Mouse (Mus musculus): Measurements from ENCODE around the gene Abca17. TPM values are rescaled to one million over a fixed set of nuclear protein-coding genes. Genes with fewer than 3 reads are reported as not detected.

The Abca17 gene
- total RNA-seq, 2 experiments from 2014 or later: 0.05 TPM; not detected in 1

DNA sequence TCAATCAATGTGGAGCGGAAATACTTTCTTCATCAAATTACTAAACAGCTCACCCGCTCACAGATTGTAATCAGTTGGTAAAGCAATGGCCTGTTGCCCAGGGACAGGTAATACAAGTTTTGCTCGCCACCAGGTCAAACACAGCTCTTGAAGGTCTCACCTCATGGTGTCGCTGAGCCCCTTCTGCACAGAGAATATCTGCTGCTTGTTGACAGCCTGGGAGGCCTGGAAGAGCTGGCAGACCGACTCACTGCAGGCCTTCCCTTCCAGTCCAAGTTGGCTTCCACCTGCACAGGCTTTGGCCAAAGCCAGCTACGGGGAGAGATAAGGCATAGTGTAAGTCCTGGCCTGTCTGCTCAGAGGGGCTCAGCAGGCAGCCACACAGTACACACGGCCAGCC, 113.9 kb downstream of the Abca17 start:
- peak; percentile 34 to 66 for DNase-seq

DNA sequence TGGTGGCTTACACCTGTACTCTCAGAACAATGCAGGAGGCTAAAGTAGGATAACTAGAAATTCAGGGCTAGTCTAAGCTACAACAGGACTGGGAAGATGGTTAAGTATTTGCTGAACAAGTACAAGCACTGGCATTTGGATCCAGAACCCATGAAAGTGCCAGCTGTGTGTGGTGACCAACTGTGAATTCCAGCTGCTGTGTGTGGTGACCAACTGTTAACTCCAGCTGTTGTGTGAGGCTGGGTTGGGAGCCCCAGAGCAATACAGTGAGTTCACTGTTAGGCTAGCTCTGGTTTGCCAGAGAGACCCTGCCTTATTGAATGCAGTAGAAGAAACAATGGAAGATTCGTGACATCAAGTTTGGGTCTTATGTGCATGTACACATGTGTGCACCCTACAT, 114.4 kb downstream of the Abca17 start:
- no peak for DNase-seq

- DNase-seq: no peak
Measured at GRCm38 (mm10) chr17:24227941-24228340, 122.9 kb downstream of the Abca17 start.

DNA sequence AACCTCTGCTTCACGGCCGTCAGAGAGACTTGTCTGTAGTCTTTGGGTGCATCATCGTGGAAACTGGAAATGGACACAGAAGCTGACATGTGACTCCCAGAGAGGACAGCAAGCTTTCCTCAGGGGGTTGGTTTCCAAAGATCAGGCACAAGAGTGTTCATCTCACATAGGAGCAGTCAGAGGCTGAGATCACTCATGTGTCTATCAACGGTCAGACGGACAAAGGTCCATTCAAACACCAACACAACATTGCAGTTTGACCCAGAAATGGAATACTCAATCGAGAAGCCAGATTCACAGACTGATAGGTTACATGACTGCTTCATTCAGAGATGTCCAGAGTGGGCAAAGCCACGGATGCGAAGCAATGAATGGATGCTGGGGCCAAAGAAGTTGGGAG, 124.1 kb downstream of the Abca17 start:
- no peak for DNase-seq

DNA sequence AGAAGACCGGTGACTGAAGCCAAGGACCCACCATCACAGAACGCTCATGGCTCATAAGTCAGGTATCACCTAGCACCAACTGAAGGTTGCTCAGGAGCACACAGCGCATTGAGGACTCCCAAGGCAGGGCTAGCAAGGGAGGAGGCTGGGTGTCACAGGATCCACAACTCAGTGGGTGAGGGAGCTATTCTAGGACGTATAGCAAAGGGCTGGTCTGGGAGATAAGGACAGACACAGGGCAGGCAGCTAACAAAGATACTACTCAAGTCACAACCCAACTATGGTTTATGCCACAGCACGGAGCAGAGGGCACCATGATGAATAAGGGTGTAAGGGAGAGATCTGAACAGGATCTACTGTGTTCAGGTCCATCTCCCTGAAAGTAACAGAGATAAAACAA, 125.0 kb downstream of the Abca17 start:
- DNase-seq: no peak

DNA sequence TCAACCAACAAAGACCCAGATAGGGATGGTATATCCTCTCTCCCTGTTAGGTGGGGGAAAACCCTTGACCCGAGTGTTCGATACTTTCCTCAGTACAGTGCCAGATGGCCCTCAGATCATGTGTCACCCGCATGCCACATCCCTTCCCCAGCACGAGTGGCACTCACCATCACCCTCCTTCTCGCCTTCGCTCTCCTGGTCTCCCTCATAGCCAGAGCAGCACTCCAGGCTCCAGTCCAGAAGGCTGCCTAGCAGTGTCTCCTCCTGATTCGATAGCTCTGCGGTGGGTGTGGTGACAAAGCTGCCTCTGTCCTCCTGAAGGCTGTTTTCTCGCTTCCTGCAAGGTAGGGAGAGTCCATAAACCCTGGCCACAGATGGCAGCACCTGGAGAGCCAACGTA, 126.1 kb downstream of the Abca17 start:
- DNase-seq: no peak

DNA sequence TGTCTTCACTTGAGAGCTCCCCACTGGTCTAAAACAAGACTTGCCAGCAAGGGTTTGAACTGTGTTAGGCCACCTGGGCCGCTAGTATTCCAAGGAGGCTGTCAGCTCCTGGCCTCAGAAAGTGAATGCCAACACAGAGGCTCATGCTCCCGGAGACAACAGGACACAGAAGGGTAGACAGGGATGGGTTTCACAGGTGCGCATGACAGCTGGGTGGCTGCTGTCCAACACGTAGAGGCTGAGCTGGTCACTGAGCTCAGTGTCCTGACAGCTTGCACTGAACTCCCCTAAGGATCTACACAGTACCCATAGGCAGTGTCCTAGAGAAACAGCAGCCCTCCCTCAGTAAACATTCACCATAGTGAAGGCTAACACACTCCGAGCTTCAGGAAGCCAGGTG, 127.4 kb downstream of the Abca17 start:
- no peak for DNase-seq

- DNase-seq: no peak
Measured at GRCm38 (mm10) chr17:24222653-24223052, 128.2 kb downstream of the Abca17 start.

GRCm38 (mm10) chr17:24220435-24221411, 130.1 kb downstream of the Abca17 start, which contains the start of gene Tedc2:
Gene Tedc2 (minus strand): TSS chr17:24220851.
- peak; percentile 97 to 99 for DNase-seq

GRCm38 (mm10) chr17:24216836-24217235, 134.0 kb downstream of the Abca17 start:
- DNase-seq: no peak

Small RNA genes lying within 50 kb of the gene (microRNA-seq; reads per million reads assigned to microRNA genes)
- gene Gm24427 (0 reads per million in 2 experiments), gene Mir5134 (1.9 to 2.7 reads per million in 2 experiments), gene Mir6965 (0 to 0.38 reads per million in 2 experiments)

Other genes starting within 250 kb of the Abca17 start
- gene Pdpk1, start 200.1 kb downstream of the Abca17 start, total RNA-seq (2021): 10 to 100 TPM; 39.7 to 41.1 TPM
- gene Amdhd2, start 187.3 kb downstream of the Abca17 start, total RNA-seq (2021): 10 to 100 TPM in 1 of 2 experiments, 1 to 10 TPM in 1; 8.3 to 13.5 TPM
- gene Atp6v0c, start 181.4 kb downstream of the Abca17 start, total RNA-seq (2021): 100 to 1,000 TPM; 241 to 255 TPM
- 10 to 100 TPM; 12.3 to 14.4 TPM for gene Tbc1d24, start 145.5 kb downstream of the Abca17 start, total RNA-seq (2021)
- under 1 TPM; 0.67 to 0.72 TPM for gene Ntn3, start 141.5 kb downstream of the Abca17 start, total RNA-seq (2021)
- 1 to 10 TPM; 1.9 to 3.0 TPM for gene Tedc2, start 130.2 kb downstream of the Abca17 start, total RNA-seq (2021)
- under 1 TPM; 0.62 to 0.65 TPM for gene Ccnf, start 99.6 kb downstream of the Abca17 start, total RNA-seq (2021)
- gene Abca3, start 882 bp upstream of the Abca17 start, total RNA-seq (2021): 10 to 100 TPM; 11.1 to 13.1 TPM
- 10 to 100 TPM; 60.6 to 64.6 TPM for gene Rnps1, start 63.5 kb upstream of the Abca17 start, total RNA-seq (2021)
- 100 to 1,000 TPM; 472 to 487 TPM for gene Eci1, start 75.6 kb upstream of the Abca17 start, total RNA-seq (2021)
- 1 to 10 TPM in 1 of 2 experiments, under 1 TPM in 1; 0.69 to 1.5 TPM for gene Dnase1l2, start 92.0 kb upstream of the Abca17 start, total RNA-seq (2021)
- gene E4f1, start 119.2 kb upstream of the Abca17 start, total RNA-seq (2021): 10 to 100 TPM in 1 of 2 experiments, 1 to 10 TPM in 1; 9.8 to 10.1 TPM
- gene Pgp, start 119.3 kb upstream of the Abca17 start, total RNA-seq (2021): 10 to 100 TPM; 40.1 to 43.5 TPM
- not detected for gene Bricd5, start 122.8 kb upstream of the Abca17 start, total RNA-seq (2021)
- gene Mlst8, start 128.0 kb upstream of the Abca17 start, total RNA-seq (2021): 10 to 100 TPM in 1 of 2 experiments, 1 to 10 TPM in 1; 8.1 to 10.3 TPM
- under 1 TPM; 0.15 to 0.20 TPM for gene Caskin1, start 137.5 kb upstream of the Abca17 start, total RNA-seq (2021)
- 10 to 100 TPM; 35.8 to 38.5 TPM for gene Traf7, start 176.9 kb upstream of the Abca17 start, total RNA-seq (2021)
- gene Rab26, start 183.1 kb upstream of the Abca17 start, total RNA-seq (2021): not detected
- 10 to 100 TPM; 34.1 to 34.5 TPM for gene Pkd1, start 198.8 kb upstream of the Abca17 start, total RNA-seq (2021)